Mouse (Mus musculus) liver, embryonic 14.5 days (tissue): ENCODE measurements at regions not wholly inside any gene's neighbourhood (a gene's known extent, or its start where the extent isn't known, plus 50 kb on each side); places are given as distances from the start of the nearest gene placed in this dataset.

Experiments used
- ATAC-seq: fragments of 200-750 bp; cut with Nextera tagmentation; 2 replicates; pipeline ENCODE4 v1.8.0; 2017; ENCODE audit warnings: moderate number of reproducible peaks, mild to moderate bottlenecking, moderate library complexity; ENCODE audit not compliant: insufficient read depth
- DNase-seq, 3 experiments: peaks; one replicate each; pipeline ENCODE4 v3.0.0-alpha.2; 2012 to 2013; ENCODE audit warnings: low read depth in 3 of 3, low spot score in 3 of 3
- H3K27ac ChIP-seq: fragments of 300-500 bp; sonication (generic); 2 replicates; pipeline ENCODE4 v1.5.1; 2014; ENCODE audit warnings: moderate library complexity, mild to moderate bottlenecking, control low read depth, inconsistent platforms
- H3K27me3 ChIP-seq: fragments of 300-500 bp; sonication (generic); 2 replicates; pipeline ENCODE4 v1.6.1; 2014; ENCODE audit warnings: mild to moderate bottlenecking, low read length, moderate library complexity; ENCODE audit not compliant: control insufficient read depth, insufficient read depth
- H3K36me3 ChIP-seq: fragments of 300-500 bp; sonication (generic); replicated peaks from 2 replicates; pipeline ENCODE4 v1.6.1; 2014; ENCODE audit warnings: low read depth; ENCODE audit not compliant: control insufficient read depth, insufficient read depth
- H3K4me1 ChIP-seq, 2 experiments: fragments of 200-500 bp in 1 of 2; fragments of 300-500 bp in 1 of 2; sonication (generic) in 1 of 2; replicated peaks; 2 replicates each; pipeline ENCODE4 v1.6.1; 2012 to 2014; ENCODE audit warnings: antibody characterized with exemption in 1 of 2, inconsistent platforms in 1 of 2, low read length in 1 of 2; ENCODE audit not compliant: control insufficient read depth in 2 of 2, insufficient read depth in 2 of 2
- H3K4me2 ChIP-seq: fragments of 300-500 bp; sonication (generic); 2 replicates; pipeline ENCODE4 v1.6.1; 2014; ENCODE audit warnings: low read depth, mild to moderate bottlenecking, control low read depth, moderate library complexity
- H3K4me3 ChIP-seq, 2 experiments: fragments of 200-500 bp in 1 of 2; fragments of 300-500 bp in 1 of 2; sonication (generic) in 1 of 2; 2 replicates each; pipeline ENCODE4 v1.5.1; 2012 to 2014; ENCODE audit warnings: low read depth in 2 of 2, low read length in 2 of 2, mild to moderate bottlenecking in 2 of 2, control low read depth in 1 of 2, inconsistent platforms in 1 of 2, moderate library complexity in 1 of 2; ENCODE audit not compliant: insufficient read depth in 1 of 2
- H3K9ac ChIP-seq: fragments of 300-500 bp; sonication (generic); replicated peaks from 2 replicates; pipeline ENCODE4 v1.6.1; 2014; ENCODE audit warnings: mild to moderate bottlenecking, control low read depth, moderate library complexity
- H3K9me3 ChIP-seq: fragments of 300-500 bp; sonication (generic); 2 replicates; pipeline ENCODE4 v1.6.1; 2016; ENCODE audit warnings: low read length, mixed read lengths; ENCODE audit not compliant: control insufficient read depth
- CTCF ChIP-seq: IDR thresholded peaks from 2 replicates; pipeline ENCODE4 v1.5.1; 2016; ENCODE audit warnings: antibody characterized with exemption, low read depth, control low read depth
- EP300 ChIP-seq: IDR thresholded peaks from 2 replicates; pipeline ENCODE4 v1.6.1; 2016; ENCODE audit warnings: antibody characterized with exemption, low read depth
- WGBS: fragments of 180-500 bp; shearing (Covaris S2); extraction: QIAGEN DNeasy Blood & Tissue Kit; methylation state at CpG from one replicate; pipeline ENCODE4 v1.1.7; 2014; ENCODE audit not compliant: insufficient replicate concordance; 5-methylcytosine and 5-hydroxymethylcytosine counted together

- Histone ChIP-seq H3K9ac (no peak overlapping the region), H3K36me3 (no peaks in the 10 kb centered on the region), H3K27me3 (no peaks in the 10 kb centered on the region), H3K4me1 (peaks cover 0 to 7% of the 10 kb centered on the region in 2 experiments; a peak in 2 of 4 replicates), H3K9me3 (no peaks in the 10 kb centered on the region), H3K4me2 (no peak overlapping the region), H3K27ac (no peak overlapping the region), H3K4me3 (no peak overlapping the region)
- DNase-seq, result no peak
- no peak for TF ChIP-seq EP300
- TF ChIP-seq CTCF, result no peak
- WGBS, result 58% methylated on average over 6 of the region's 6 CpGs
- ATAC-seq, result no peak
These were observed 62.2 kb upstream of the Id2 start for GRCm38 (mm10) chr12:25159091-25159490.

- Histone ChIP-seq H3K36me3 (no peaks in the 10 kb centered on the region), H3K27me3 (no peaks in the 10 kb centered on the region), H3K4me2 (no peak overlapping the region), H3K9me3 (no peaks in the 10 kb centered on the region), H3K9ac (no peak overlapping the region), H3K4me3 (no peak overlapping the region), H3K4me1 (peaks cover 0 to 2% of the 10 kb centered on the region in 2 experiments; a peak in 1 of 4 replicates), H3K27ac (no peak overlapping the region)
- no peak for ATAC-seq
- no peak for TF ChIP-seq CTCF
- no peak for TF ChIP-seq EP300
- WGBS, result 27% methylated on average over 5 of the region's 5 CpGs
- DNase-seq, result no peak
These were observed 60.3 kb upstream of the Id2 start for GRCm38 (mm10) chr12:25157238-25157637.

GRCm38 (mm10) chr12:25155396-25155795 lies 58.5 kb upstream of the Id2 start:
- Histone ChIP-seq H3K4me3 (no peak overlapping the region), H3K36me3 (no peaks in the 10 kb centered on the region), H3K9ac (no peak overlapping the region), H3K9me3 (no peaks in the 10 kb centered on the region), H3K27ac (no peak overlapping the region), H3K4me1 (peaks cover 0 to 2% of the 10 kb centered on the region in 2 experiments; a peak in 1 of 4 replicates), H3K4me2 (no peak overlapping the region), H3K27me3 (no peaks in the 10 kb centered on the region)
- TF ChIP-seq EP300 (no peak), CTCF (no peak)
- DNase-seq, result no peak
- no peak for ATAC-seq
- WGBS, result 49% methylated on average over 9 of the region's 9 CpGs

GRCm38 (mm10) chr12:25148099-25148498 lies 51.2 kb upstream of the Id2 start:
- Histone ChIP-seq H3K9me3 (no peaks in the 10 kb centered on the region), H3K9ac (no peak overlapping the region), H3K4me2 (no peak overlapping the region), H3K36me3 (no peaks in the 10 kb centered on the region), H3K27ac (no peak overlapping the region), H3K27me3 (no peaks in the 10 kb centered on the region), H3K4me3 (no peak overlapping the region), H3K4me1 (peaks cover 0 to 4% of the 10 kb centered on the region in 2 experiments; a peak in 2 of 4 replicates)
- no peak for ATAC-seq
- 59% methylated on average over 6 of the region's 6 CpGs for WGBS
- no peak for DNase-seq
- TF ChIP-seq CTCF (no peak), EP300 (no peak)
